Mouse (Mus musculus): Measurements from ENCODE around the gene Ythdc1. TPM values are rescaled to one million over a fixed set of nuclear protein-coding genes. Genes with fewer than 3 reads are reported as not detected.
A peak's percentile ranks its signal among the peaks of the same experiment; 100 is the strongest.
"Not testable (repeated sequence)": the region's sequence is repeated elsewhere in the genome, so short reads cannot be mapped to it uniquely, and the experiment has no call there.

Ythdc1 gene
- polyA plus RNA-seq, 1 experiment from 2014 or later, result 44.1 TPM

DNA sequence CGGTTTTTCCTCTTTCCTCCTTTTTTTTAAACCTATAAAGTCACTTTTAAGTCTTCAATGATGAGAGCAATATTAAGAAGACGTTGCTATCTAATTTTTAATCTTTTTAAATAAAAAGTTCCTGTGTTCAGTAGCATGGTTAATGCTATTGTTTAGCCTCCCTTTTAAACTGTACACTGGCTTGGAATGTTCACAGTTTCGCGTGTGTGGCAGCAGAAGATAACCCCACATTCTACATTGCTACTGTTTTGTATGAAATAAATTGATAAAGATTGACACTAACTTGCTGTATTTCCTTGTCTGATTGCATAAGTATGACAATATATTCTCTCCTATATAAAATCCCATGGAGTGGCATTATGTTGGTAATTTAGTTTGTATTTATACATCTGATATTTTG is 32.4 kb downstream of the Ythdc1 start:
- 97% methylated on average over 4 of the region's 4 CpGs for WGBS
- not testable (repeated sequence) for ATAC-seq, H3K9me3 ChIP-seq

DNA sequence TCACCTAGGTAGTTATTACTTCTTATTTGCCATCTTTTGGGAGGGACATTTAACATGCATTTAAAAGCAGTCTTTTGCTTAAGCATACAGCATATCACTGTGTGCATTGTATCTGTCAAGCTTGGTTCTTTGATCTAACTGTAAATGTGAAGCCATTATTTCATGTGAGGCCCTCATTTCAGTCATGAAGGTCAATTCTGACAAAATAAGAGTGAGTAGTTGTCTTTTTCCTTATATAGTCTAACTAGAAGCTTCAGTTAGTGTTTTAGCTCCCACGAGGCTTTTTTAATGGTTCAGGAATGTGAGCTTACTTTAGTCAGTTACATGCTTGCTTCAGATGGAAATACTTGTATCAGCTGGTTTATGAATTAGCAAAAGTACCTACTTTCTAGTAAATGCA is 34.1 kb downstream of the Ythdc1 start:
- 0 out of 2 replicates have a peak, but pooled peaks cover 3% of the 10 kb centered on the region for H3K9me3 ChIP-seq
- no peak overlapping the region for H3K9ac ChIP-seq (replicated peaks)
- ATAC-seq, result no peak
- no peak overlapping the region for H3K4me3 ChIP-seq (replicated peaks)
- no peak overlapping the region for H3K4me2 ChIP-seq (replicated peaks)
- WGBS, result 90% methylated on average over 1 of the region's 1 CpGs
- no peaks in the 10 kb centered on the region for H3K4me1 ChIP-seq (replicated peaks)
- H3K27ac ChIP-seq, result no peak overlapping the region
- peaks cover 20% of the 10 kb centered on the region for H3K36me3 ChIP-seq
- H3K27me3 ChIP-seq, result no peaks in the 10 kb centered on the region

More for the DNA sequence above, 32.4 kb downstream of the Ythdc1 start:
- not testable (repeated sequence) for H3K4me3 ChIP-seq (replicated peaks); H3K27ac ChIP-seq; H3K9ac ChIP-seq (replicated peaks); H3K27me3 ChIP-seq; H3K4me2 ChIP-seq (replicated peaks); H3K4me1 ChIP-seq (replicated peaks)
- peaks cover 24% of the 10 kb centered on the region for H3K36me3 ChIP-seq

DNA sequence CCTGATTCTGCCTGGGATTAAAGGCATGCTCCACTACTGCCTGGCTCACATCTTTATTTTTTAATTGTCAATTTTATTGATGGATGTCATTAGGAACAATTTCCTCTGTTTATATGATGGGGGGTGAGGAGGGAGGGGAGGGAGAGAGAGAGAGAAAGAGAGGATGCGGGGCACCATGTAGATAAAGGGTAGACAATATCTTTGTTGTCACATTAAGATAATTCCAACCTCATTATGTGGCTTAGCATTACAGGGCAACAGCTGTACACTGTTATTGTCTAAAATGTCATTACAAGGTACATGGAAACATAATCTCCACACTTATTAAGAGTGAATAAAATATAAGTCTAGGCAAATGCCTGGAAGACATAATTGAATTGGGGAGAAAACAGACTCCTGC is 35.5 kb downstream of the Ythdc1 start:
- Histone ChIP-seq H3K4me1 (replicated peaks) (no peaks in the 10 kb centered on the region), H3K9ac (replicated peaks) (no peak overlapping the region), H3K27ac (no peak overlapping the region), H3K36me3 (peaks cover 17% of the 10 kb centered on the region), H3K27me3 (no peaks in the 10 kb centered on the region), H3K4me3 (replicated peaks) (no peak overlapping the region), H3K9me3 (0 out of 2 replicates have a peak, but pooled peaks cover 3% of the 10 kb centered on the region), H3K4me2 (replicated peaks) (no peak overlapping the region)
- WGBS, result 94% methylated on average over 1 of the region's 1 CpGs
- no peak for ATAC-seq

DNA sequence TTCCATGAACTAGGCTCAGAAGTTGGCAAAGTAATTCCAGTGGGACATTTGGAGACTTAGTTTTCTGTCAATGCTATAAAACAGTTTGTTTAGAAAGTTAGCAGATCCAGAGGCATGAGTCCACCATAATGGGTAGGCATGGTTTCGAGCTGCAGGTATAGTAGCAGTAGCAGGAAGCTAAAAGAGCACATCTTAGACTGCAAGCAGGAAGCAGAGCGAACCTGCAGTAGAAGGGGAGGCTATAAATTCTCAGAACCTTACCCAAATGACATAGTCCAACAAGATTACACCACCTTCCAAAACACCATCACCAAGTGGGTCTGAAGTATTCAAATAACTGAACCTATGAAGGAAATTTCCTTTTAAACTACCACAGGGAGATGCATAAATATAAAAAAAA is 36.2 kb downstream of the Ythdc1 start:
- ATAC-seq, result no peak
- no peaks in the 10 kb centered on the region for H3K27me3 ChIP-seq
- no peak overlapping the region for H3K4me3 ChIP-seq (replicated peaks)
- no peak overlapping the region for H3K27ac ChIP-seq
- H3K9me3 ChIP-seq, result 0 out of 2 replicates have a peak, but pooled peaks cover 3% of the 10 kb centered on the region
- no peak overlapping the region for H3K9ac ChIP-seq (replicated peaks)
- H3K4me1 ChIP-seq (replicated peaks), result no peaks in the 10 kb centered on the region
- peaks cover 15% of the 10 kb centered on the region for H3K36me3 ChIP-seq
- H3K4me2 ChIP-seq (replicated peaks), result no peak overlapping the region
- WGBS, result 92% methylated on average over 2 of the region's 2 CpGs

DNA sequence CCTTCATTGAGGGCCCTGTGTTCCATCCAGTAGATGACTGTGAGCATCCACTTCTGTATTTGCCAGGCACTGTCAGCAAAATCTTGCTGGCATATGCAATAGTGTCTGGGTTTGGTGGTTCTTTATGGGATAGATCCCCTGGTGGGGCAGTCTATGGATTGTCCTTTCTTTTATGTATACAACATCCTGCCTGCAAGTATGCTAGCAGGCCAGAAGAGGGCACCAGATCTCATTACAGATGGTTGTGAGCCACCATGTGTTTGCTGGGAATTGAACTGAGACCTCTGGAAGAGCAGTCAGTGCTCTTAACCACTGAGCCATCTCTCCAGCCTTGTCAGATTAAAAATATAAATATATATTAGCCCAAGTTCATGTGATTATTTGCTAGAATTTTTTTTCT is 37.2 kb downstream of the Ythdc1 start:
- not testable (repeated sequence) for H3K9me3 ChIP-seq; H3K27ac ChIP-seq; H3K27me3 ChIP-seq; H3K4me1 ChIP-seq (replicated peaks); H3K4me2 ChIP-seq (replicated peaks); H3K9ac ChIP-seq (replicated peaks); H3K36me3 ChIP-seq; H3K4me3 ChIP-seq (replicated peaks); ATAC-seq

DNA sequence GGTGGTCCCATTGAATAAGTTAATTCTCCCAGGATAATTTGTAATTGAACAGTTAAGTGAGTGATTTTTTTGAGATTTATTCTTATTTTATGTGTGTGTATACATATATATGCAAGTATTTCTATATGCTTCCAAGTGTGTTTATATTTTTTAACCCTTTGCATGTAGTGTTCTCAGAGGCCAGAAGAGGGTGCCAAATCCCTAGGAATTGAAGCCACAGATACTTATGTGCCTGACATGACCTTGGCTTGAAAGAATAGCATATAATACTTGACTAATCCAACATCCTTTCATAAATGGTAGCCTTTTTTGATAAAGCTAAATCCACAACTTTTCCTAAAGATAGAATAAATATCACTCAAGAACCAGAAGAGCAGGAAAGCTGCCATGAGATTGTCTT is 46.1 kb downstream of the Ythdc1 start:
- H3K4me1 ChIP-seq (replicated peaks), result no peaks in the 10 kb centered on the region
- H3K4me3 ChIP-seq (replicated peaks), result no peak overlapping the region
- H3K9ac ChIP-seq (replicated peaks), result no peak overlapping the region
- no peaks in the 10 kb centered on the region for H3K27me3 ChIP-seq
- no peak overlapping the region for H3K4me2 ChIP-seq (replicated peaks)
- H3K36me3 ChIP-seq, result no peaks in the 10 kb centered on the region
- H3K9me3 ChIP-seq, result no peaks in the 10 kb centered on the region
- ATAC-seq, result peak; percentile 55; the same call in 1 of the 2 replicates
- H3K27ac ChIP-seq, result no peak overlapping the region

DNA sequence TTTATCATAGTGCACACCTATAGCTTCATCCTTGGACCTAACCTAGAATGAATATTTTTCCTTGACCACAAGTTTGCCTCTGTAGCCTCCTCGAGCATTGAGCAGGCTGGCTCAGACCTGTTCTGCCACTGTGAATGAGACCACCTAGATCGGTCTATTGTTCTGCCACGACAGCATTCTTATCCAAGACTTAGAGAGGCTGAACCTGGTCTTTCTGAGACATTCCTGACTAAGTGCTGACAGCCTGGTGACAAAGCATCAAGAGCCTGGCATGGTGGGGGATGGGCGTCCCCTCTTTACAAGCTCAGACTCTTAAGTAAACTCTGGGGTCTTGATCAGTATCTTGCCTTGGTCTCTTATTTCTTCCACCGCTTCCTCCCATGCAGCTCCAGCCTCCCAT is 47.6 kb downstream of the Ythdc1 start:
- Histone ChIP-seq H3K4me2 (replicated peaks) (no peak overlapping the region), H3K4me1 (replicated peaks) (no peaks in the 10 kb centered on the region), H3K9me3 (no peaks in the 10 kb centered on the region), H3K4me3 (replicated peaks) (no peak overlapping the region), H3K36me3 (no peaks in the 10 kb centered on the region), H3K27me3 (no peaks in the 10 kb centered on the region), H3K27ac (no peak overlapping the region), H3K9ac (replicated peaks) (no peak overlapping the region)
- 45% methylated on average over 5 of the region's 5 CpGs for WGBS
- no peak for ATAC-seq

DNA sequence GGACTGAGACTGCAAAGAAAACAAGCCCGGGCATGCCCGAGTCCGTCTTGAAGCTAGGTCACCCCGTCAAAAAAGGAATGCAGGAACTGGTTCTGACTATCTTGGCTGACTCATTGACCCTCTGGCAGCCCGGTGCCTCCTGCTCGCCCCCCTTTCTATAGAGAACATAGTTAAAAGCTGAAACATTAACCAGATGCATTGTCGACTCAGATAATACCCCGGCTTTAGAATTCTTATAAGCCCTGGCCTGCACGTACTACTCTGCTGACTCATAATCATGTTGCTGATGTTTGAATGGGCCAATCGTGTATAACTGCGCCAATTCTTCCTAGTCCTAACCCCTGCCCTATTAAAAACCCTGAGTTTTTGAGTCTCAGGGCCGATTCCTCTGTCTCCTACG is 52.5 kb downstream of the Ythdc1 start:
- H3K36me3 ChIP-seq; H3K4me2 ChIP-seq (replicated peaks); ATAC-seq; H3K4me1 ChIP-seq (replicated peaks); H3K27ac ChIP-seq; H3K4me3 ChIP-seq (replicated peaks); H3K9ac ChIP-seq (replicated peaks); H3K27me3 ChIP-seq; H3K9me3 ChIP-seq: not testable (repeated sequence)
- WGBS, result 83% methylated on average over 13 of the region's 13 CpGs

DNA sequence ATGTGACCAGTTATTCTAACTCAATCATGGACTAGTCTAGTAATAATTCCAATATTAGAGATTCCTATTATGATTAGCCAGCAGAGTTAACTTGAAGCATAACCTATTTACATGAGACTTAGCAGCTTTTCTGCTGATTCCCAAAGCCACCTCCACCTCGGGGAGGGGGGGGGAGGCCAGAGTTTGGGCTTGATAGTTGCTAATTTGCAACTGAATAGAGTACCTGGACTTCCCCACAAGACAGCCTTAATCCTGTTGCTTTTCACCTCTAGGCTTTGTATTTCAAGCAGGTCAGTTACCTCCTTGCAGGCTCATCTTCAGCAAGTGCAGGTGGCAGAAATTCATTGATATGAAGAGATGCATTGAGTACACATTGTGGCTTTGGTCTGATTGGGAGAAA is 53.7 kb downstream of the Ythdc1 start:
- Histone ChIP-seq H3K9me3 (no peaks in the 10 kb centered on the region), H3K9ac (replicated peaks) (no peak overlapping the region), H3K4me1 (replicated peaks) (no peaks in the 10 kb centered on the region), H3K36me3 (no peaks in the 10 kb centered on the region), H3K4me3 (replicated peaks) (no peak overlapping the region), H3K27ac (no peak overlapping the region), H3K27me3 (no peaks in the 10 kb centered on the region), H3K4me2 (replicated peaks) (no peak overlapping the region)
- ATAC-seq, result no peak
- WGBS, result 18% methylated on average over 1 of the region's 1 CpGs

DNA sequence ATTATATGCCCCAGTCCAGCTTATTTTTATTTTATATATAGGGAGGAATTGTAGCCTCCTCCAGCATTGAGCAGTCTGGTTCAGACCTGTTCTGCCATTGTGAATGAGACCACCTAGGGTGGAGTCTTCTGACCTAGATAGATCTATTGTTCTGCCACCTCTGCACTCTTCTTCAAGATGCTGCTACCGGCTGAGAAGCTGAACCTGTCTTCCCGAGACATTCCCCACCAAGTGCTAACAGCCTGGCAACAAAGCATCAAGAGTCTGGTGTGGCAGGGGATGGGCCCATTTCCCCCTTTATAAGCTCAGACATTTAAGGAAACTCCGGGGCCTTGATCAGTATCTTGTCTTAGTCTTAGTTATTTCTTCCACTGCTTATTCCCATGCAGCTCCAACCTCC is 54.3 kb downstream of the Ythdc1 start:
- Histone ChIP-seq H3K27ac (no peak overlapping the region), H3K9ac (replicated peaks) (no peak overlapping the region), H3K4me1 (replicated peaks) (no peaks in the 10 kb centered on the region), H3K9me3 (no peaks in the 10 kb centered on the region), H3K4me2 (replicated peaks) (no peak overlapping the region), H3K27me3 (no peaks in the 10 kb centered on the region), H3K36me3 (no peaks in the 10 kb centered on the region), H3K4me3 (replicated peaks) (no peak overlapping the region)
- WGBS, result 51% methylated on average over 3 of the region's 3 CpGs
- no peak for ATAC-seq

DNA sequence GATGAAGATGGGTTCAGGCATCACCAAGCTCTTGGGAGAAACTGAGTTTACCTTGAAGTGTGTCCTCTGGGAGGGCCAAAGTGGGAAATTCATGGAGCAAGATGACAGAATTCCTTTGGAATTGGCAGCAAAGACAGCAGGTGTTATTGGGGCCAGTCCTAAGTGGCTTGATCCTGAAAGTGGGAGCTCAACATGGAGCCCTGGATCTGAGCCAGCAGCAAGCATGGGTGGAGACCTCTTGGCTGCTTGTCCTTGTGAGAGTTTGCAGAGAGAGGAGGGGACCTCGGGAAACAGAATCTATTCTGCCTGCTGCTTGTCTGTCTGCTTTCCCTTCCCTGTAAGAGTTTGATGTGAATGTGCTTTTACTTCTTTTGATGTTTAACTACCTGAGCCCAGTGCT is 67.9 kb downstream of the Ythdc1 start:
- no peak overlapping the region for H3K27ac ChIP-seq
- H3K4me1 ChIP-seq (replicated peaks), result no peaks in the 10 kb centered on the region
- WGBS, result 65% methylated on average over 1 of the region's 1 CpGs
- no peak overlapping the region for H3K4me3 ChIP-seq (replicated peaks)
- ATAC-seq, result no peak
- no peak overlapping the region for H3K9ac ChIP-seq (replicated peaks)
- no peaks in the 10 kb centered on the region for H3K36me3 ChIP-seq
- no peaks in the 10 kb centered on the region for H3K27me3 ChIP-seq
- H3K9me3 ChIP-seq, result no peaks in the 10 kb centered on the region
- H3K4me2 ChIP-seq (replicated peaks), result no peak overlapping the region
